Mouse (Mus musculus): ENCODE measurements at regions not wholly inside any gene's neighbourhood (a gene's known extent, or its start where the extent isn't known, plus 50 kb on each side); places are given as distances from the start of the nearest gene placed in this dataset.

GRCm38 (mm10) chr6:120614526-120614925, 51.6 kb upstream of the Cecr2 start:
- in situ Hi-C loops (cut with MboI, MseI) = loop anchor here (25.0 kb wide), 1 partner anchor 1777 kb away; no protein-coding TSS in a partner anchor

GRCm38 (mm10) chr6:120612346-120612745, 53.8 kb upstream of the Cecr2 start:
- in situ Hi-C loops (cut with MboI, MseI) = loop anchor here (25.0 kb wide), 1 partner anchor 1775 kb away; no protein-coding TSS in a partner anchor

GRCm38 (mm10) chr6:120609858-120610257, 56.3 kb upstream of the Cecr2 start:
- in situ Hi-C loops (cut with MboI, MseI) = loop anchor here (25.0 kb wide), 1 partner anchor 1773 kb away; no protein-coding TSS in a partner anchor

- in situ Hi-C loops (cut with MboI, MseI) = loop anchor here (25.0 kb wide), 1 partner anchor 1768 kb away; no protein-coding TSS in a partner anchor
Observed at GRCm38 (mm10) chr6:120605471-120605870, 60.7 kb upstream of the Cecr2 start.

GRCm38 (mm10) chr6:120604020-120604958, 61.9 kb upstream of the Cecr2 start:
- in situ Hi-C loops (cut with MboI, MseI) = loop anchor here (25.0 kb wide), 1 partner anchor 1767 kb away; no protein-coding TSS in a partner anchor

- in situ Hi-C loops (cut with MboI, MseI) = loop anchor here (25.0 kb wide), 1 partner anchor 1766 kb away; no protein-coding TSS in a partner anchor
Observed at GRCm38 (mm10) chr6:120603454-120603853, 62.7 kb upstream of the Cecr2 start.

GRCm38 (mm10) chr6:120600376-120600775, 65.8 kb upstream of the Cecr2 start:
- in situ Hi-C loops (cut with MboI, MseI) = loop anchor here (25.0 kb wide), 1 partner anchor 1763 kb away; no protein-coding TSS in a partner anchor

GRCm38 (mm10) chr6:120598471-120598870, 67.4 kb upstream of the Hdhd5 start:
- in situ Hi-C loops (cut with MboI, MseI) = no loop called here

- in situ Hi-C loops (cut with MboI, MseI) = no loop called here
Observed at GRCm38 (mm10) chr6:120597887-120598286, 66.8 kb upstream of the Hdhd5 start.

GRCm38 (mm10) chr6:120596717-120597116, 65.6 kb upstream of the Hdhd5 start:
- in situ Hi-C loops (cut with MboI, MseI) = no loop called here

- in situ Hi-C loops (cut with MboI, MseI) = no loop called here
Observed at GRCm38 (mm10) chr6:120594463-120594862, 63.3 kb upstream of the Hdhd5 start.

GRCm38 (mm10) chr6:120592705-120593104, 61.6 kb upstream of the Hdhd5 start:
- in situ Hi-C loops (cut with MboI, MseI) = no loop called here

- in situ Hi-C loops (cut with MboI, MseI) = no loop called here
Observed at GRCm38 (mm10) chr6:120592031-120592681, 61.0 kb upstream of the Hdhd5 start.

GRCm38 (mm10) chr6:120590191-120590590, 59.1 kb upstream of the Hdhd5 start:
- in situ Hi-C loops (cut with MboI, MseI) = no loop called here

GRCm38 (mm10) chr6:120588701-120589659, 57.9 kb upstream of the Hdhd5 start:
- in situ Hi-C loops (cut with MboI, MseI) = no loop called here

GRCm38 (mm10) chr6:120585941-120586280, 54.8 kb upstream of the Hdhd5 start:
- in situ Hi-C loops (cut with MboI, MseI) = no loop called here

- in situ Hi-C loops (cut with MboI, MseI) = no loop called here
Observed at GRCm38 (mm10) chr6:120585118-120585940, 54.2 kb upstream of the Hdhd5 start.

- in situ Hi-C loops (cut with MboI, MseI) = no loop called here
Observed at GRCm38 (mm10) chr6:120581748-120582147, 50.6 kb upstream of the Hdhd5 start.
